Comparison of ENCODE assay signal across 17 mouse cellular contexts in the genomic region with DNA sequence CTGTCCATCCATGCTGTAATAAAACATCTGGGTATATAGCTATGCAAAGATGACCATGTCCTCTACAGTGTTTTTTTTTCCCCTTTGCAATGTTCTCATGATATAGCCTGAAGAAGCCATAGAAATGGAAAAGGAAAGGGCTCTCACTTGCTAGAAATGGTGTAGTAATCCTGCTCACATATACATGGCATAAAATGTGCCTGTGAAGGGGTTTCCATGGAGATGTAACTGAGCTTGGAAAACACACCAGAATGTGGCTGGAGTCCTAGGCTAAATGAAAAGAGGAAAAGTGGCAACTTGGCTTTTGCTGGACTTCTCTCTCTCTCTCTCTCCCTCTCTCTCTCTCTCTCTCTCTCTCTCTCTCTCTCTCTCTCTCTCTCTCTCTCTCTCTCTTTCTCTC.
"Had no signal": no experiment of that assay in that cellular context is flagged by ENCODE, and none has a peak within 500 bp of the region (broad histone marks: within the 10 kb centered on the region; RNA-seq: fewer than 3 reads in every experiment).

No protein-coding gene starts in this region.

- DNase-seq: liver, postnatal 0 days; lung, adult 2 months; lung, postnatal 14 days; lung, postnatal 36 days; right cerebral cortex, postnatal 14 days; spleen, adult 18-20 months; thymus, adult 18-20 months; thymus, postnatal 14 days; thymus, postnatal 36 days had no signal

- H3K4me1 ChIP-seq: lung, embryonic 15.5 days; megakaryocyte, embryonic 14.5 days; midbrain, embryonic 13.5 days; neural tube, embryonic 12.5 days had no signal

- H3K9me3 ChIP-seq: lung, embryonic 15.5 days; megakaryocyte, embryonic 14.5 days; midbrain, embryonic 13.5 days; neural tube, embryonic 12.5 days had no signal

- H3K27ac ChIP-seq: lung, embryonic 15.5 days; macrophage; midbrain, embryonic 13.5 days; neural tube, embryonic 12.5 days had no signal

- H3K9ac ChIP-seq: liver, postnatal 0 days; lung, embryonic 15.5 days; midbrain, embryonic 13.5 days; neural tube, embryonic 12.5 days had no signal

- H3K4me3 ChIP-seq: lung, embryonic 15.5 days; megakaryocyte, embryonic 14.5 days; midbrain, embryonic 13.5 days; neural tube, embryonic 12.5 days had no signal

- H3K4me2 ChIP-seq: lung, embryonic 15.5 days; midbrain, embryonic 11.5 days; midbrain, embryonic 13.5 days; neural tube, embryonic 12.5 days had no signal

- H3K36me3 ChIP-seq: lung, embryonic 15.5 days; midbrain, embryonic 13.5 days; neural tube, embryonic 12.5 days had no signal

- H3K27me3 ChIP-seq: lung, embryonic 15.5 days; megakaryocyte, embryonic 14.5 days; midbrain, embryonic 13.5 days; neural tube, embryonic 12.5 days had no signal

- ATAC-seq: liver, postnatal 0 days; lung, postnatal 0 days; midbrain, embryonic 13.5 days; midbrain, embryonic 16.5 days had no signal
